Mouse (Mus musculus) gastrocnemius, adult 2 months (tissue): ENCODE measurements around the gene Slc39a13. TPM values are rescaled to one million over a fixed set of nuclear protein-coding genes. Genes with fewer than 3 reads are reported as not detected.

ENCODE experiments used
- DNase-seq: peaks from one replicate; pipeline ENCODE4 v3.0.0; 2022
- H3K27ac ChIP-seq: fragments of 200-600 bp; 2 replicates; pipeline ENCODE4 v1.8.1; 2022; ENCODE audit warnings: mild to moderate bottlenecking
- H3K4me3 ChIP-seq: fragments of 200-600 bp; 2 replicates; pipeline ENCODE4 v1.8.1; 2022; ENCODE audit warnings: mild to moderate bottlenecking, moderate library complexity
- CTCF ChIP-seq: fragments of 200-600 bp; IDR thresholded peaks from 2 replicates; pipeline ENCODE4 v1.8.1; 2022; ENCODE audit warnings: antibody characterized with exemption, mild to moderate bottlenecking, moderate library complexity
- intact Hi-C: fragments of 180-260 bp; cut with DNase I; formaldehyde crosslinking; loops from one replicate; pipeline ENCODE4 v1.15.1; 2025
- total RNA-seq, 2 experiments: library from RNA; stranded (reverse); gene quantifications; 2 replicates each; pipeline ENCODE4 v1.2.3; 2021

The Slc39a13 gene
- total RNA-seq, 2 experiments from 2014 or later, result 18.7 to 22.0 TPM

DNA sequence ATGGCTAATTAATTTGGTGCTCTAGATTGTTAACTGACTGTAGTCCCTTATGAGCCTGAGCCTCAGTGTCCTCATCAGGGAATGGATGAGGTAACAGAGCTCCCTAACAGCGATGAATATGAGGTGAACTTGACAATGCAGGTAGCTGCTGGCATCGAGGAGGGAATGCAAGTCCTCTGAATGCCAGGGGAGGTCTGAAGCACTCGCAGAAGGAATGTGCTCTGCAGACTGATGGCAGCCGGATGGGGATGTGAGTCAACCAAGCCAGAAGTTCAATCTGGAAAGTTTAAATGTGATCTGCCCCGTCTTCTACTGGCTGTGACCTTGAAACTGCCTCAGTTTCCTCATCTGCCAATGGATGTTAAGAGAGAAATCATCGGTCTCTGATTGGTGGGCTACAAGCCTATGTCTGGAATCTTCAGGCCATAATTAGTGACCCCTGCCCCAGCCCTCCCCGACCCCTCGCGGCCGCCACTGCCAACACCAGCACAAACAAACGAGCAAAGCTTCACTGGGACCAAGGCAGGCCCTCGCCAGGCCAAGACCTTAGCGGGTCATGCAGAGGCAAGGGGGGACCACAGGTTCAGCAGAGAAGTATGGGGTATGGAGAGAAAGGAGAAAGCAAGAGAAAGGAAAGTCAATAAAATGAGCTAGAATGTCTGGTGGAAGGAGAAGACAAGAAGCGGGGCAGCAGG is 764 bp downstream of the Slc39a13 start:
- DNase-seq, result peak; percentile 46
- intact Hi-C loops, result no loop called here
- peak overlapping the region; percentile 95 for H3K27ac ChIP-seq
- TF ChIP-seq CTCF, result no peak
- H3K4me3 ChIP-seq, result peak overlapping the region; percentile 86

- H3K4me3 ChIP-seq, result peak overlapping the region; percentile 86
- no peak for TF ChIP-seq CTCF
- peak overlapping the region; percentile 95 for H3K27ac ChIP-seq
- intact Hi-C loops, result no loop called here
- peak; percentile 50 for DNase-seq
Observed at GRCm38 (mm10) chr2:91068872-91069165, 1.4 kb downstream of the Slc39a13 start.

DNA sequence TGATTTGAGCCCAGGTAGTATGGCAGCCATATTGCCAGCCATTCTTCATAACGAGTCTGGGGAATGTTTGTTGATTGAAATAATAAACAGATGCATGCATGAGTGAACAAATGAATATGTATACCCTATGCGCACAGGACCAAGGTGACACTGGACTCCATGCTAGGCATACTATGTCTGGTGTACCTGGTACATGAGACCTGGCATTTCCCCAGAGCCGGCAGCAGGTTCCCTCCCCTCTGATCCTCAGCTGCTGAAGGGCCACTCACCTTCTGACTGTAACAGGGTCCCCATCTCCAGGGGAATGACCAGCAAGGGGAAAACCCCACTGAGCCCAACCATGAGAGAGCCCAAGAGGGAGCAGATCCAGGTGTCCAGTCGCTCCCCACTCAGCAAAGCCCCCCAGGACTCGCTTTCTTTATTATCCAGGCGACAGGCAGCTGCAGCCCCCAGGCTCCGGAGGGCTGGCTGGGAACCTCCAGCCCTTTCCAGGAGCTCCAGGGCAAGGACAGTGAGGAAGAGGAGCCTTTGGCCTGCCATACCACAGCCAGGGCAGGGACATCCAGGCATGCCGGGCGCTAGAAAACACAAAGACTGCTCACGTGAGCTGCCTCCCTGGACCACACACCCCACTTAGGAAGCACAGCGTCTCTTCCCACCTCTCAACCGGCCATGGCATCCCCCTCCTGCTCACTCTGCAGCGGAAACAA is 1.9 kb downstream of the Slc39a13 start:
- intact Hi-C loops, result no loop called here
- peak overlapping the region; percentile 86 for H3K4me3 ChIP-seq
- DNase-seq, result no peak
- H3K27ac ChIP-seq, result peak overlapping the region; percentile 95
- TF ChIP-seq CTCF, result no peak

GRCm38 (mm10) chr2:91066455-91066854 is 3.8 kb downstream of the Slc39a13 start:
- intact Hi-C loops, result no loop called here
- Histone ChIP-seq H3K4me3 (no peak overlapping the region), H3K27ac (no peak overlapping the region)
- DNase-seq, result no peak
- no peak for TF ChIP-seq CTCF

- peak; percentile 83 for TF ChIP-seq CTCF
- H3K4me3 ChIP-seq, result no peak overlapping the region
- DNase-seq, result peak; percentile 79
- peak overlapping the region; percentile 16; the same call in 1 of the 2 replicates for H3K27ac ChIP-seq
- intact Hi-C loops, result no loop called here
Observed at GRCm38 (mm10) chr2:91065544-91065943, 4.7 kb downstream of the Slc39a13 start.

GRCm38 (mm10) chr2:91064211-91064610 is 6.0 kb downstream of the Slc39a13 start:
- no peak for TF ChIP-seq CTCF
- DNase-seq, result no peak
- Histone ChIP-seq H3K27ac (no peak overlapping the region), H3K4me3 (no peak overlapping the region)
- intact Hi-C loops, result no loop called here

GRCm38 (mm10) chr2:91062779-91063606 is 7.2 kb downstream of the Slc39a13 start:
- intact Hi-C loops, result no loop called here
- no peak overlapping the region for H3K4me3 ChIP-seq
- peak overlapping the region; percentile 72 for H3K27ac ChIP-seq
- TF ChIP-seq CTCF, result no peak
- DNase-seq, result no peak

GRCm38 (mm10) chr2:91061849-91062481 is 8.3 kb downstream of the Slc39a13 start:
- DNase-seq, result peak; percentile 63
- intact Hi-C loops, result loop anchor here (2.0 kb wide), 1 partner anchor 195 kb away; no protein-coding TSS in a partner anchor
- Histone ChIP-seq H3K27ac (peak overlapping the region; percentile 72), H3K4me3 (no peak overlapping the region)
- no peak for TF ChIP-seq CTCF

- no peak overlapping the region for H3K4me3 ChIP-seq
- intact Hi-C loops, result loop anchor here (2.0 kb wide), 1 partner anchor 194 kb away; no protein-coding TSS in a partner anchor
- H3K27ac ChIP-seq, result peak overlapping the region; percentile 72
- TF ChIP-seq CTCF, result peak; percentile 75
- DNase-seq, result peak; percentile 60
Observed at GRCm38 (mm10) chr2:91060544-91061355, 9.5 kb downstream of the Slc39a13 start.

DNA sequence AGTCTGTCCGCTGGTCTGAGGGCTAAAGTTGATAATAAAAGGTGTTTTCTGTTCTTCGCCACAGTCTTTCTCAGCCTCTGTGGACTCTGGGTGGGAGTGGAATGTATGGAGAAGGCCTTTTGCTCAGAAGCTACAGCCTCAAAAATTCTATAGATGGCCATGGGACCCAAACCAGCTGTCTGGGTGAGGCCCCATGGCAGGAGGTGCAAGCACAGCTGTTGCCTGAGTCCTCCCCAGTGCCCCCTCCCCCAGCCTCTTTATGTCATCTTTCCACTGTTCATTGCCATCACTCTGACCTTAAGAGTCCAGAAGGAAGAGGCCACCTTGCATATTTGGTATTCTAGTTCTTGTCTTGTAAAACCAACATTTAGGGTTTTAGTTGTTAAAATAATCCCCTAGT is 10.8 kb downstream of the Slc39a13 start:
- H3K27ac ChIP-seq, result no peak overlapping the region
- intact Hi-C loops, result no loop called here
- no peak for TF ChIP-seq CTCF
- no peak overlapping the region for H3K4me3 ChIP-seq
- no peak for DNase-seq

- Histone ChIP-seq H3K27ac (no peak overlapping the region), H3K4me3 (no peak overlapping the region)
- intact Hi-C loops, result no loop called here
- no peak for TF ChIP-seq CTCF
- DNase-seq, result no peak
Observed at GRCm38 (mm10) chr2:91058435-91058834, 11.8 kb downstream of the Slc39a13 start.

- DNase-seq, result peak; percentile 99
- intact Hi-C loops, result loop anchor here (1.0 to 5.0 kb wide), 2 partner anchors 16 to 112 kb away; partner anchors contain the start of genes Celf1 and Slc39a13
Observed at GRCm38 (mm10) chr2:91053934-91054382, 16.3 kb downstream of the Slc39a13 start, which contains the start of gene Psmc3. Psmc3 (plus strand) TSS chr2:91054009.

More at GRCm38 (mm10) chr2:91053934-91054382, 16.3 kb downstream of the Slc39a13 start, which contains the start of gene Psmc3:
- H3K4me3 ChIP-seq, result peak within 1 kb of the TSS; percentile 93
- TF ChIP-seq CTCF, result no peak
- H3K27ac ChIP-seq, result peak within 1 kb of the TSS; percentile 95
